Mouse (Mus musculus): ENCODE measurements around the gene Cep95.

DNA sequence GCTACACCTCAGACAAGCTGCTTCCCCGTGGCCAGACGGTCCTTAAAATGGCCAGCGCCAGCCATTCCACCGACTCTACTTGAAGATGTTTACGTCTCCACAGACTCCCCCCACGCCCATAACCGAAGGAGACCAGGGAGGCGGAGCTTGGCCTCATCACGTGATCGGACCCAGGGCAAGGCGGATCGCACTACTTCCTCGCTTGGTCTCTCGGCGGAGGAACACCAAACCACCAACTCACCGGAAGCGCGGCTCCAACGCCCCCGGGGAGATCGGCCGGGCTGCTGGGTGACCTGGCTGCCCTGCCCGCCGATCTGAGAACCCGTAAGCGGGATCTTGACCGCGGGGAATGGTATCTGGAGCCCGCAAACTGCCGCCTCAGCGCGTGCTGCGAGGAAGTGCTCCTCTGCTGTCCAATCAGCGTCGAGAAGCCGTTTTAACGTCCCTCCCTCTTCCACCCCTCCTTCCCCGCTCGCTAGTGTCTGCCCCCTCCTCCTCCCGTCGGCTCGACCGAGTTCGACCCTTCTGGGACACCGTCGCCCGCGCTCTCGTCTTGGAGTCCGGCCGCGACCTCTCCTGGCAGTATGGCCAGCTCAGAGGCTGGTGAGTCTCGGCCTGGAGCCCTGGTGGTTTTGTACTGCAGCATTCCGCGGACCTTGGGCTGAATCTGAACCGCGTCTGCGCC is at the start of gene Cep95, which contains the start of gene Ddx5:
- TF ChIP-seq CTCF (IDR thresholded peaks at IDR 0.05; ENCODE audit: low read depth, low read length) (no peak), GATA1 (IDR thresholded peaks at IDR 0.05; ENCODE audit: borderline replicate concordance, low read length) (no peak), POLR2AphosphoS5 (IDR thresholded peaks at IDR 0.05; ENCODE audit: insufficient replicate concordance, low read depth, low read length) (no peak)

All from G1E (cell line).